Mouse (Mus musculus): ENCODE data around the gene Pdzd7. TPM values are rescaled to one million over a fixed set of nuclear protein-coding genes. Genes with fewer than 3 reads are reported as not detected.

The Pdzd7 gene
- total RNA-seq, 1 experiment, result 0.45 TPM

- no peak within 1 kb of the TSS for H3K27ac ChIP-seq (ENCODE audit: insufficient read depth, low read depth, low read length, poor library complexity, severe bottlenecking)
- no peak for TF ChIP-seq ZC3H11A (IDR thresholded peaks at IDR 0.05; ENCODE audit: borderline replicate concordance, low read depth, low read length)
- no peak for TF ChIP-seq HCFC1 (IDR thresholded peaks at IDR 0.05; ENCODE audit: borderline replicate concordance, insufficient read depth, low read length)
- TF ChIP-seq MAFK (IDR thresholded peaks at IDR 0.05; ENCODE audit: insufficient read depth, low read depth, low read length), result no peak
- TF ChIP-seq ZNF384 (IDR thresholded peaks at IDR 0.05; ENCODE audit: low read depth, low read length), result no peak
- TF ChIP-seq CHD2 (IDR thresholded peaks at IDR 0.05; ENCODE audit: low read depth, low read length), result no peak
- in situ Hi-C loops (cut with MboI; ENCODE audit: low sequenced_read_pairs in 2 of 2, unreplicated experiment in 2 of 2), result no loop called here
- DNase-seq (ENCODE audit: low read depth, low spot score), result no peak
- peaks cover 6 to 30% of the 10 kb centered on the region in 2 experiments for H3K4me1 ChIP-seq (ENCODE audit: control insufficient read depth in 2 of 2, insufficient read depth in 2 of 2, low read length in 2 of 2, poor library complexity in 1 of 2)
- no peaks in the 10 kb centered on the region for H3K36me3 ChIP-seq (ENCODE audit: control insufficient read depth, insufficient read depth, low read length, poor library complexity, severe bottlenecking)
- H3K4me3 ChIP-seq (ENCODE audit: insufficient read depth in 1 of 2, low read depth in 1 of 2, low read length in 2 of 2, poor library complexity in 1 of 2, severe bottlenecking in 1 of 2), result peak within 1 kb of the TSS; percentile 75 to 77
- H3K9me3 ChIP-seq (ENCODE audit: control insufficient read depth, insufficient read depth, low read depth, low read length), result no peaks in the 10 kb centered on the region
- peak within 1 kb of the TSS; percentile 59 for H3K9ac ChIP-seq (ENCODE audit: insufficient read depth, low read depth, low read length, poor library complexity, severe bottlenecking)
These were observed 56.5 kb downstream of the Pdzd7 start, which contains the start of gene Sema4g for GRCm38 (mm10) chr19:44988831-44989566. Sema4g (plus strand) TSS chr19:44989101.

DNA sequence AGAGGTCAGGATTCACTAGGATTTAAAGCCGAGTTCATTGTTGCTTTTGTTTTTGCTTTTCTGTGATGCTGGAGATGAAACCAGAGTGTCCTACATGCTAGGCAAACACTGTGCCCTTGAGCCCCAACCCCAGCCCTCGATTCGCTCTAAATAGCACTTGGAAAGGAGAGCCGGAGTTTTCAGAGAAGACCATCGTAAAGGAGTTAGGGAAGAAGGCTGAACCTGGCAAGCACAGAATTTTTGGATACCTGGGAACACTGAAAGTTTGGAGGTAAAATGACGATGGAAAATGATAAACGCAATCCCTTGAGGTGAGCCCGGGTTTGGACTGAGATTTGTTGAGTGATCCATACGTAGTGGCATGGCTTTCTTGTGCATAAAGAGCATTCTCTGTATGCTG lies 57.2 kb downstream of the Pdzd7 start:
- Histone ChIP-seq H3K27ac (ENCODE audit: insufficient read depth, low read depth, low read length, poor library complexity, severe bottlenecking) (no peak overlapping the region), H3K36me3 (ENCODE audit: control insufficient read depth, insufficient read depth, low read length, poor library complexity, severe bottlenecking) (no peaks in the 10 kb centered on the region), H3K9ac (ENCODE audit: insufficient read depth, low read depth, low read length, poor library complexity, severe bottlenecking) (no peak overlapping the region), H3K9me3 (ENCODE audit: control insufficient read depth, insufficient read depth, low read depth, low read length) (no peaks in the 10 kb centered on the region), H3K4me3 (ENCODE audit: insufficient read depth in 1 of 2, low read depth in 1 of 2, low read length in 2 of 2, poor library complexity in 1 of 2, severe bottlenecking in 1 of 2) (no peak overlapping the region), H3K4me1 (ENCODE audit: control insufficient read depth in 2 of 2, insufficient read depth in 2 of 2, low read length in 2 of 2, poor library complexity in 1 of 2) (peaks cover 6 to 30% of the 10 kb centered on the region in 2 experiments)
- DNase-seq (ENCODE audit: low read depth, low spot score), result no peak
- in situ Hi-C loops (cut with MboI; ENCODE audit: low sequenced_read_pairs in 2 of 2, unreplicated experiment in 2 of 2), result no loop called here
- TF ChIP-seq ZC3H11A (IDR thresholded peaks at IDR 0.05; ENCODE audit: borderline replicate concordance, low read depth, low read length) (no peak), CHD2 (IDR thresholded peaks at IDR 0.05; ENCODE audit: low read depth, low read length) (no peak), MAFK (IDR thresholded peaks at IDR 0.05; ENCODE audit: insufficient read depth, low read depth, low read length) (no peak), HCFC1 (IDR thresholded peaks at IDR 0.05; ENCODE audit: borderline replicate concordance, insufficient read depth, low read length) (no peak), ZNF384 (IDR thresholded peaks at IDR 0.05; ENCODE audit: low read depth, low read length) (no peak)

DNA sequence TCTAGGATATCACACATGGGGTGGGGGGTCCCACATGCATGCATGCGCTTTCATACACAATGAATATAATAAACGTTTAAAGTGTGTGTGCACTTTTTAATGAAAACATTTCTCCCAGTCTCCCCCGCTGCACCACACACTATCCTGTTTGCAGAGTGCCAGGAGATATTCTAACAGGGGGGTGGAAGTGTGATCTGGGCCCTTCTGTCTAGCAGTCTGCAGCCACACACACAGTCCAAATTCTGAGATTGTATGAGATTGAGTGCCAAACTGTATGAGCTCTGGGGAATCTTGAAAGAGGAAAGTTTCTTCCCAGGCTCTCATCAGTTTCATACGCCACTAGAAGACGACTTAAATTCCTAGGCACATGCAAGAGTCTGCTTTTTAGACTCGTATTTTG lies 57.7 kb downstream of the Pdzd7 start:
- in situ Hi-C loops (cut with MboI; ENCODE audit: low sequenced_read_pairs in 2 of 2, unreplicated experiment in 2 of 2), result no loop called here
- TF ChIP-seq CHD2 (IDR thresholded peaks at IDR 0.05; ENCODE audit: low read depth, low read length), result no peak
- TF ChIP-seq ZC3H11A (IDR thresholded peaks at IDR 0.05; ENCODE audit: borderline replicate concordance, low read depth, low read length), result no peak
- TF ChIP-seq HCFC1 (IDR thresholded peaks at IDR 0.05; ENCODE audit: borderline replicate concordance, insufficient read depth, low read length), result no peak
- no peak for TF ChIP-seq ZNF384 (IDR thresholded peaks at IDR 0.05; ENCODE audit: low read depth, low read length)
- no peak for TF ChIP-seq MAFK (IDR thresholded peaks at IDR 0.05; ENCODE audit: insufficient read depth, low read depth, low read length)
- H3K4me1 ChIP-seq (ENCODE audit: control insufficient read depth in 2 of 2, insufficient read depth in 2 of 2, low read length in 2 of 2, poor library complexity in 1 of 2), result peaks cover 6 to 30% of the 10 kb centered on the region in 2 experiments

DNA sequence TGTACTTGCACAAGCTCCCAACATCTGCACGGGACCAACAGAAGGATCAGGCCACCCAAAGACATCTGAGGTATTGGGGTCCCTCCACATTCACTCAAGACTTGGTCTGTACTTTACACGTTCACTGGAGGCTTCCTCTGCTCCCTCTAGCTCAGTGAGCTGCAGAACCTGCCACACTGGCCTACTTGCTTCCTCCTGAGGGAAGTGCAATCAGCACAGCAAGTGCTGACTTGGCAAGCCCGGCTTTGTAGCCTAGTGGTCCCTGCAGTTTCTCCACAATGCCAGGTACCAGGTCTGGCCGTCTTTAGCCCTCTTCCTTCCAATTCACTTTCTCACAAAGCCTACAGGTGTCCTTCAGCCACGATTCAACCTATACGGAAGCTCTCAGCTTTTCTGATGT lies 58.5 kb downstream of the Pdzd7 start:
- in situ Hi-C loops (cut with MboI; ENCODE audit: low sequenced_read_pairs in 2 of 2, unreplicated experiment in 2 of 2), result no loop called here
- peaks cover 6 to 22% of the 10 kb centered on the region in 2 experiments for H3K4me1 ChIP-seq (ENCODE audit: control insufficient read depth in 2 of 2, insufficient read depth in 2 of 2, low read length in 2 of 2, poor library complexity in 1 of 2)
- H3K36me3 ChIP-seq (ENCODE audit: control insufficient read depth, insufficient read depth, low read length, poor library complexity, severe bottlenecking), result no peaks in the 10 kb centered on the region
- TF ChIP-seq ZC3H11A (IDR thresholded peaks at IDR 0.05; ENCODE audit: borderline replicate concordance, low read depth, low read length) (no peak), MAFK (IDR thresholded peaks at IDR 0.05; ENCODE audit: insufficient read depth, low read depth, low read length) (no peak), CHD2 (IDR thresholded peaks at IDR 0.05; ENCODE audit: low read depth, low read length) (no peak), ZNF384 (IDR thresholded peaks at IDR 0.05; ENCODE audit: low read depth, low read length) (no peak), HCFC1 (IDR thresholded peaks at IDR 0.05; ENCODE audit: borderline replicate concordance, insufficient read depth, low read length) (no peak)
- no peak for DNase-seq (ENCODE audit: low read depth, low spot score)
- no peak overlapping the region for H3K9ac ChIP-seq (ENCODE audit: insufficient read depth, low read depth, low read length, poor library complexity, severe bottlenecking)
- H3K9me3 ChIP-seq (ENCODE audit: control insufficient read depth, insufficient read depth, low read depth, low read length), result no peaks in the 10 kb centered on the region
- no peak overlapping the region for H3K4me3 ChIP-seq (ENCODE audit: insufficient read depth in 1 of 2, low read depth in 1 of 2, low read length in 2 of 2, poor library complexity in 1 of 2, severe bottlenecking in 1 of 2)
- no peak overlapping the region for H3K27ac ChIP-seq (ENCODE audit: insufficient read depth, low read depth, low read length, poor library complexity, severe bottlenecking)

More for the DNA sequence above, 57.7 kb downstream of the Pdzd7 start:
- H3K4me3 ChIP-seq (ENCODE audit: insufficient read depth in 1 of 2, low read depth in 1 of 2, low read length in 2 of 2, poor library complexity in 1 of 2, severe bottlenecking in 1 of 2), result no peak overlapping the region
- H3K9ac ChIP-seq (ENCODE audit: insufficient read depth, low read depth, low read length, poor library complexity, severe bottlenecking), result no peak overlapping the region
- H3K9me3 ChIP-seq (ENCODE audit: control insufficient read depth, insufficient read depth, low read depth, low read length), result no peaks in the 10 kb centered on the region
- DNase-seq (ENCODE audit: low read depth, low spot score), result no peak
- no peaks in the 10 kb centered on the region for H3K36me3 ChIP-seq (ENCODE audit: control insufficient read depth, insufficient read depth, low read length, poor library complexity, severe bottlenecking)
- no peak overlapping the region for H3K27ac ChIP-seq (ENCODE audit: insufficient read depth, low read depth, low read length, poor library complexity, severe bottlenecking)
